In the genomic region with DNA sequence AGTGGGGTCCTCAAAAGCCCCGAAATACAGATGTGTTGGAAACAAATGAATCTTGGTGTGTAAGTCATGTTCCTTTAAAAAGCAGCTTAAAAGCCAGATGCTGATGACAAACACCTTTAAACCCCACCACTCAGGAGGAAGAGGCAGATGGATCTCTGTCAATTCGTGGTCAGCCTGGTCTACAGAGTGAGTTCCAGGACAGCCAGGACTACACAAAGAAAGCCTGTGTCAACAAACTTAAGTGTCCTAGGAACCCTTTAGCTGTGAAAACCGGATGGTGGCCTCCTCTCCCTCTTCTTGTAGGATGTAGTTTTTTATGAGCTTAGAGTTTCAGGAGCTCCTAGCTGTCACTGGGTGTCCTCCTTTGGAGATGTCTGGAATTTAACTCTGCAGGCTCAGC, we compare ENCODE assay signal across 11 mouse cellular contexts. TPM values are rescaled to one million over a fixed set of nuclear protein-coding genes. Genes with fewer than 3 reads are reported as not detected.
DNase-seq lines count a peak whose midpoint lies in the region; ATAC-seq and TF ChIP-seq lines count a peak whose summit lies in the region.
"Had no signal": no experiment of that assay in that cellular context is flagged by ENCODE, and none has a peak within 500 bp of the region (broad histone marks: within the 10 kb centered on the region; RNA-seq: fewer than 3 reads in every experiment).

No protein-coding gene starts in this region.

- peak overlapping the region; percentile 78; the same call in 1 of the 2 replicates for H3K27ac ChIP-seq in embryonic facial prominence, embryonic 12.5 days
- H3K27ac ChIP-seq in embryonic facial prominence, embryonic 10.5 days (replicated peaks) = no peak overlapping the region
- H3K27ac ChIP-seq in kidney, embryonic 15.5 days = peak overlapping the region; percentile 92
- H3K27ac ChIP-seq in intestine, embryonic 16.5 days (ENCODE audit: low read length) = peak overlapping the region; percentile 82

- WGBS in embryonic facial prominence, embryonic 12.5 days = 68% methylated on average over 3 of the region's 3 CpGs
- WGBS in embryonic facial prominence, embryonic 10.5 days = 74% methylated on average over 3 of the region's 3 CpGs
- WGBS in kidney, embryonic 15.5 days = 42% methylated on average over 3 of the region's 3 CpGs
- WGBS in intestine, embryonic 16.5 days = 41% methylated on average over 3 of the region's 3 CpGs

- H3K4me2 ChIP-seq in embryonic facial prominence, embryonic 12.5 days (replicated peaks) = no peak overlapping the region
- H3K4me2 ChIP-seq in kidney, embryonic 15.5 days = no peak overlapping the region
- H3K4me2 ChIP-seq in intestine, embryonic 16.5 days (ENCODE audit: low read depth, low read length) = no peak overlapping the region
- H3K4me2 ChIP-seq: liver, embryonic 11.5 days had no signal

- H3K27me3 ChIP-seq in embryonic facial prominence, embryonic 12.5 days = no peaks in the 10 kb centered on the region
- H3K27me3 ChIP-seq in embryonic facial prominence, embryonic 10.5 days (replicated peaks; ENCODE audit: low read depth, poor library complexity, severe bottlenecking) = no peaks in the 10 kb centered on the region
- H3K27me3 ChIP-seq in kidney, embryonic 15.5 days = no peaks in the 10 kb centered on the region
- no peaks in the 10 kb centered on the region for H3K27me3 ChIP-seq in E14TG2a.4 (ENCODE audit: insufficient read depth, low read length)
- no peaks in the 10 kb centered on the region for H3K27me3 ChIP-seq in intestine, embryonic 16.5 days (replicated peaks; ENCODE audit: control insufficient read depth, insufficient read depth, low read length)

- ATAC-seq in embryonic facial prominence, embryonic 12.5 days (ENCODE audit: insufficient number of reproducible peaks, insufficient read depth, low FRiP score, low TSS enrichment) = no peak
- no peak for ATAC-seq in kidney, embryonic 15.5 days (replicated peaks; ENCODE audit: low FRiP score)
- no peak for ATAC-seq in intestine, embryonic 16.5 days

- no peak for TF ChIP-seq CTCF in E14TG2a.4 (conservative IDR thresholded peaks at IDR 0.05; ENCODE audit: low read length)

- no peak for DNase-seq in embryonic facial prominence, embryonic 10.5 days (ENCODE audit: low spot score)
- DNase-seq in kidney, postnatal 36 days = no peak
- no peak for DNase-seq in Muller cell, postnatal 12 days (ENCODE audit: inconsistent ontology term)
- DNase-seq in embryo, embryonic 11 days = no peak
- DNase-seq: cerebellum, adult 11 months; layer of hippocampus, postnatal 36 days had no signal

- H3K9me3 ChIP-seq in embryonic facial prominence, embryonic 12.5 days = no peaks in the 10 kb centered on the region
- no peaks in the 10 kb centered on the region for H3K9me3 ChIP-seq in embryonic facial prominence, embryonic 10.5 days
- H3K9me3 ChIP-seq in kidney, embryonic 15.5 days (replicated peaks) = no peaks in the 10 kb centered on the region
- H3K9me3 ChIP-seq in E14TG2a.4 (ENCODE audit: low read length) = no peaks in the 10 kb centered on the region
- H3K9me3 ChIP-seq in intestine, embryonic 16.5 days (ENCODE audit: control insufficient read depth, low read length) = no peaks in the 10 kb centered on the region

- H3K4me3 ChIP-seq in embryonic facial prominence, embryonic 12.5 days = no peak overlapping the region
- no peak overlapping the region for H3K4me3 ChIP-seq in embryonic facial prominence, embryonic 10.5 days
- H3K4me3 ChIP-seq in kidney, embryonic 15.5 days (replicated peaks) = no peak overlapping the region
- H3K4me3 ChIP-seq in E14TG2a.4 (replicated peaks; ENCODE audit: low read length) = peak overlapping the region; percentile 45
- H3K4me3 ChIP-seq in intestine, embryonic 16.5 days (ENCODE audit: low read length) = no peak overlapping the region

- H3K4me1 ChIP-seq in embryonic facial prominence, embryonic 12.5 days = peaks cover 14% of the 10 kb centered on the region
- H3K4me1 ChIP-seq in embryonic facial prominence, embryonic 10.5 days = peaks cover 26% of the 10 kb centered on the region
- peaks cover 24% of the 10 kb centered on the region for H3K4me1 ChIP-seq in kidney, embryonic 15.5 days
- peaks cover 85% of the 10 kb centered on the region for H3K4me1 ChIP-seq in E14TG2a.4 (replicated peaks; ENCODE audit: low read depth, low read length)
- H3K4me1 ChIP-seq in intestine, embryonic 16.5 days (ENCODE audit: control insufficient read depth, insufficient read depth, low read length) = peaks cover 20% of the 10 kb centered on the region

- 0 out of 2 replicates have a peak, but pooled peaks cover 5% of the 10 kb centered on the region for H3K36me3 ChIP-seq in embryonic facial prominence, embryonic 12.5 days
- H3K36me3 ChIP-seq in embryonic facial prominence, embryonic 10.5 days (replicated peaks) = peaks cover 9% of the 10 kb centered on the region
- H3K36me3 ChIP-seq in kidney, embryonic 15.5 days = 0 out of 2 replicates have a peak, but pooled peaks cover 3% of the 10 kb centered on the region
- peaks cover 8% of the 10 kb centered on the region for H3K36me3 ChIP-seq in E14TG2a.4 (ENCODE audit: insufficient read depth, low read length)
- no peaks in the 10 kb centered on the region for H3K36me3 ChIP-seq in intestine, embryonic 16.5 days (ENCODE audit: control insufficient read depth, insufficient read depth, low read length)

- no peak overlapping the region for H3K9ac ChIP-seq in embryonic facial prominence, embryonic 12.5 days
- no peak overlapping the region for H3K9ac ChIP-seq in kidney, embryonic 15.5 days
- H3K9ac ChIP-seq in intestine, embryonic 16.5 days (ENCODE audit: low read depth, low read length) = 0 out of 2 replicates have a peak overlapping the region, but pooled peaks have one; percentile 17

RNA-seq across cellular contexts. Expression of a gene that starts 5.5 kb away (rescaled TPM):
- 83.0 and 89.9 TPM in 2 replicates for polyA plus RNA-seq in embryonic facial prominence, embryonic 12.5 days (2016; fragmentation: Nextera tagmentation; extraction: Ambion mirVana)
- 77.2 and 81.2 TPM in 2 replicates for polyA plus RNA-seq in embryonic facial prominence, embryonic 10.5 days (2016; fragmentation: Nextera tagmentation; extraction: Ambion mirVana)
- polyA plus RNA-seq in kidney, embryonic 15.5 days (2015; fragmentation: Nextera tagmentation; extraction: Ambion mirVana) = 73.1 and 81.1 TPM in 2 replicates
- polyA plus RNA-seq in intestine, embryonic 16.5 days (2015; fragmentation: Nextera tagmentation; extraction: Ambion mirVana) = 57.9 and 64.0 TPM in 2 replicates

RNA-seq across cellular contexts. Expression of a gene that starts 16.1 kb away (rescaled TPM):
- polyA plus RNA-seq in embryonic facial prominence, embryonic 12.5 days (2016; fragmentation: Nextera tagmentation; extraction: Ambion mirVana) = 57.8 and 59.4 TPM in 2 replicates
- polyA plus RNA-seq in embryonic facial prominence, embryonic 10.5 days (2016; fragmentation: Nextera tagmentation; extraction: Ambion mirVana) = 36.7 and 40.7 TPM in 2 replicates
- 35.6 and 38.7 TPM in 2 replicates for polyA plus RNA-seq in kidney, embryonic 15.5 days (2015; fragmentation: Nextera tagmentation; extraction: Ambion mirVana)
- polyA plus RNA-seq in intestine, embryonic 16.5 days (2015; fragmentation: Nextera tagmentation; extraction: Ambion mirVana) = 31.4 and 31.5 TPM in 2 replicates

RNA-seq across cellular contexts. Expression of a gene that starts 37.9 kb away (rescaled TPM):
- 16.9 and 17.4 TPM in 2 replicates for polyA plus RNA-seq in embryonic facial prominence, embryonic 12.5 days (2016; fragmentation: Nextera tagmentation; extraction: Ambion mirVana)
- polyA plus RNA-seq in embryonic facial prominence, embryonic 10.5 days (2016; fragmentation: Nextera tagmentation; extraction: Ambion mirVana) = 17.4 and 18.2 TPM in 2 replicates
- polyA plus RNA-seq in kidney, embryonic 15.5 days (2015; fragmentation: Nextera tagmentation; extraction: Ambion mirVana) = 12.1 and 14.4 TPM in 2 replicates
- 9.6 and 10.5 TPM in 2 replicates for polyA plus RNA-seq in intestine, embryonic 16.5 days (2015; fragmentation: Nextera tagmentation; extraction: Ambion mirVana)

RNA-seq across cellular contexts. Expression of a gene that starts 40.4 kb away (rescaled TPM):
- 6.7 and 7.4 TPM in 2 replicates for polyA plus RNA-seq in embryonic facial prominence, embryonic 12.5 days (2016; fragmentation: Nextera tagmentation; extraction: Ambion mirVana)
- 4.8 and 5.4 TPM in 2 replicates for polyA plus RNA-seq in embryonic facial prominence, embryonic 10.5 days (2016; fragmentation: Nextera tagmentation; extraction: Ambion mirVana)
- polyA plus RNA-seq in kidney, embryonic 15.5 days (2015; fragmentation: Nextera tagmentation; extraction: Ambion mirVana) = 7.0 and 8.9 TPM in 2 replicates
- 6.1 and 7.5 TPM in 2 replicates for polyA plus RNA-seq in intestine, embryonic 16.5 days (2015; fragmentation: Nextera tagmentation; extraction: Ambion mirVana)

RNA-seq across cellular contexts. Expression of a gene that starts 40.9 kb away (rescaled TPM):
- 120 and 124 TPM in 2 replicates for polyA plus RNA-seq in embryonic facial prominence, embryonic 12.5 days (2016; fragmentation: Nextera tagmentation; extraction: Ambion mirVana)
- 95.8 and 100 TPM in 2 replicates for polyA plus RNA-seq in embryonic facial prominence, embryonic 10.5 days (2016; fragmentation: Nextera tagmentation; extraction: Ambion mirVana)
- polyA plus RNA-seq in kidney, embryonic 15.5 days (2015; fragmentation: Nextera tagmentation; extraction: Ambion mirVana) = 160 and 170 TPM in 2 replicates
- 418 and 551 TPM in 2 replicates for polyA plus RNA-seq in intestine, embryonic 16.5 days (2015; fragmentation: Nextera tagmentation; extraction: Ambion mirVana)
